8 mouse cellular contexts compared by ENCODE assay signal in genomic region chr14:62759771-62760320, GRCm38 (mm10). TPM values are rescaled to one million over a fixed set of nuclear protein-coding genes. Genes with fewer than 3 reads are reported as not detected.
DNase-seq lines count a peak whose midpoint lies in the region; ATAC-seq lines count a peak whose summit lies in the region.

No protein-coding gene starts in this region.

- H3K27ac ChIP-seq in hindbrain, embryonic 16.5 days (ENCODE audit: low read depth, low read length): peak overlapping the region; percentile 99

- no peaks in the 10 kb centered on the region for H3K36me3 ChIP-seq in hindbrain, embryonic 16.5 days (ENCODE audit: control insufficient read depth, insufficient read depth, low read length)

- under 1% methylated on average over 28 of the region's 38 CpGs for WGBS in hindbrain, embryonic 16.5 days

- DNase-seq in NIH3T3 (ENCODE audit: low read depth): peak; percentile 77
- DNase-seq in cerebellum, postnatal 25 days: peak; percentile 86 to 88
- DNase-seq in frontal cortex, postnatal 36 days (ENCODE audit: low spot score in 2 of 2): peak; percentile 63
- DNase-seq in left cerebral cortex, adult 18-20 months (ENCODE audit: low spot score in 2 of 2): peak; percentile 55 to 63
- DNase-seq in lung, postnatal 4 days: peak; percentile 85 to 86
- DNase-seq in retina, postnatal 1 day: peak; percentile 92
- DNase-seq in thymus, postnatal 4 days: peak; percentile 81

- ATAC-seq in hindbrain, embryonic 16.5 days: peak; percentile 41

- H3K9ac ChIP-seq in hindbrain, embryonic 16.5 days (ENCODE audit: low read depth, low read length): peak overlapping the region; percentile 97

- H3K27me3 ChIP-seq in hindbrain, embryonic 16.5 days (replicated peaks; ENCODE audit: control insufficient read depth, insufficient read depth, low read length): no peaks in the 10 kb centered on the region

- peaks cover 5% of the 10 kb centered on the region for H3K4me1 ChIP-seq in hindbrain, embryonic 16.5 days (ENCODE audit: control insufficient read depth, insufficient read depth, low read depth, low read length)

- peak overlapping the region; percentile 98 for H3K4me3 ChIP-seq in hindbrain, embryonic 16.5 days (ENCODE audit: low read length)

- H3K9me3 ChIP-seq in hindbrain, embryonic 16.5 days (ENCODE audit: control insufficient read depth, low read length): no peaks in the 10 kb centered on the region

- peak overlapping the region; percentile 83 for H3K4me2 ChIP-seq in hindbrain, embryonic 16.5 days (ENCODE audit: low read length)

RNA-seq across cellular contexts. Expression of gene Ints6, which starts 1.1 kb away (rescaled TPM):
- polyA plus RNA-seq in hindbrain, embryonic 16.5 days (2015; fragmentation: Nextera tagmentation; extraction: Ambion mirVana): 12.6 and 12.8 TPM in 2 replicates
- 10 to 100 TPM; 32.2 to 43.1 TPM for total RNA-seq in left cerebral cortex, adult 18-20 months (2021)

Comparison
In these comparisons a context has a peak if more than half of its experiments do, and no peak if none do; other contexts are left out.
1. Peak in every context shown above with its lines: DNase-seq, ATAC-seq, H3K4me3 ChIP-seq and H3K27ac ChIP-seq.